Mouse (Mus musculus): ENCODE results near the gene Taf7l. TPM values are rescaled to one million over a fixed set of nuclear protein-coding genes. Genes with fewer than 3 reads are reported as not detected.

Gene Taf7l
- polyA plus RNA-seq, 1 experiment from 2014 or later = not detected

DNA sequence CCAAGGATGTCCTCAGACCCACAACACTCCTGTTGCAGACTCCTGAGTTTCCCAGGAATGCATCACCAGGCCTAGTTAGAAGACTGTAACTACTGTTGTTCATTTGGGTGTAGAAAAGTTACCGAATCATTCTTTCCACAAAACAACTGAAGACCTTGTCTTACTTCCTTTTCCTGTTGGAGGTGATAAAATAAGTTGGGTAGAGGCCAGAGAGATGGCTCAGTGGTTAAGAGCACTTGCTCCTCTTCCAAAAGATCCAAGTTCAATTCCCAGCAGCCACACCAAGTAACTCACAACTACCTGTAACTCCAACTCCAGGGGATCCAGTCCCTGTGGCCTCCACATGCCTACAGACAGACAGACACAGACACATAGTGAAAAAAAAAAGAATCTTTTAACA, 64.2 kb downstream of the Taf7l start:
- Histone ChIP-seq H3K27ac (ENCODE audit: low read depth) (no peak overlapping the region), H3K4me1 (ENCODE audit: insufficient read depth) (no peaks in the 10 kb centered on the region), H3K4me2 (ENCODE audit: low read depth, low read length) (no peak overlapping the region), H3K27me3 (ENCODE audit: insufficient read depth, low read length) (no peaks in the 10 kb centered on the region), H3K36me3 (replicated peaks; ENCODE audit: insufficient read depth, low read length) (no peaks in the 10 kb centered on the region), H3K9me3 (ENCODE audit: low read length) (no peaks in the 10 kb centered on the region), H3K4me3 (ENCODE audit: low read depth, low read length) (no peak overlapping the region), H3K9ac (replicated peaks) (no peak overlapping the region)
- no peak for TF ChIP-seq CTCF (IDR thresholded peaks at IDR 0.05; ENCODE audit: low read depth)
- no peak for TF ChIP-seq EP300 (IDR thresholded peaks at IDR 0.05; ENCODE audit: low read depth)
- 44% methylated on average over 1 of the region's 1 CpGs for WGBS (ENCODE audit: insufficient replicate concordance)
- DNase-seq (no peak), ATAC-seq (no peak)

Other genes with a start within 250 kb of the Taf7l start
- gene Trmt2b, start 199.5 kb downstream of the Taf7l start, polyA plus RNA-seq (2015; fragmentation: Nextera tagmentation; extraction: Ambion mirVana) = 8.9 and 9.0 TPM in 2 replicates
- 1.2 and 1.3 TPM in 2 replicates for gene Tmem35a, start 181.3 kb downstream of the Taf7l start, polyA plus RNA-seq (2015; fragmentation: Nextera tagmentation; extraction: Ambion mirVana)
- 8.6 and 10.7 TPM in 2 replicates for gene Cenpi, start 168.4 kb downstream of the Taf7l start, polyA plus RNA-seq (2015; fragmentation: Nextera tagmentation; extraction: Ambion mirVana)
- 0.02 and 0.06 TPM in 2 replicates for gene Drp2, start 71.9 kb downstream of the Taf7l start, polyA plus RNA-seq (2015; fragmentation: Nextera tagmentation; extraction: Ambion mirVana)
- 106 and 115 TPM in 2 replicates for gene Timm8a1, start 65.4 kb upstream of the Taf7l start, polyA plus RNA-seq (2015; fragmentation: Nextera tagmentation; extraction: Ambion mirVana)
- 10.9 and 11.9 TPM in 2 replicates for gene Btk, start 107.1 kb upstream of the Taf7l start, polyA plus RNA-seq (2015; fragmentation: Nextera tagmentation; extraction: Ambion mirVana)
- gene Rpl36a, start 109.2 kb upstream of the Taf7l start, polyA plus RNA-seq (2015; fragmentation: Nextera tagmentation; extraction: Ambion mirVana) = 306 and 323 TPM in 2 replicates
- 2.8 and 3.2 TPM in 2 replicates for gene Gla, start 124.6 kb upstream of the Taf7l start, polyA plus RNA-seq (2015; fragmentation: Nextera tagmentation; extraction: Ambion mirVana)
- gene Hnrnph2, start 124.7 kb upstream of the Taf7l start, polyA plus RNA-seq (2015; fragmentation: Nextera tagmentation; extraction: Ambion mirVana) = 50.6 and 55.7 TPM in 2 replicates
- 0.46 and 0.61 TPM in 2 replicates for gene Armcx4, start 210.0 kb upstream of the Taf7l start, polyA plus RNA-seq (2015; fragmentation: Nextera tagmentation; extraction: Ambion mirVana)
- 3.8 and 3.9 TPM in 2 replicates for gene Armcx1, start 241.5 kb upstream of the Taf7l start, polyA plus RNA-seq (2015; fragmentation: Nextera tagmentation; extraction: Ambion mirVana)

Measured in liver, postnatal 0 days (tissue).